Mouse (Mus musculus) inflammation-experienced regulatory T-cells, adult 6 months (primary cell): ENCODE measurements around the gene Dnah2. TPM values are rescaled to one million over a fixed set of nuclear protein-coding genes. Genes with fewer than 3 reads are reported as not detected.
A peak's percentile ranks its signal among the peaks of the same experiment; 100 is the strongest.

Experiments used
- ATAC-seq: one replicate; pipeline ENCODE4 v1.8.0; 2017
- polyA plus RNA-seq, 3 experiments: library from polyadenylated mRNA; unstranded; fragments of 100-300 nt; shearing (Covaris generic); gene quantifications; one replicate each; pipeline ENCODE4 v1.2.1; 2017

The Dnah2 gene
- polyA plus RNA-seq, 3 experiments from 2014 or later = 0.21 TPM; not detected in 2

- peak; percentile 35 for ATAC-seq
Measured at GRCm38 (mm10) chr11:69417449-69418384, 131.2 kb downstream of the Dnah2 start.

GRCm38 (mm10) chr11:69416921-69417448 is 131.9 kb downstream of the Dnah2 start:
- no peak for ATAC-seq

GRCm38 (mm10) chr11:69416509-69416908 is 132.4 kb downstream of the Dnah2 start:
- ATAC-seq = no peak

GRCm38 (mm10) chr11:69415668-69416451 is 133.1 kb downstream of the Dnah2 start:
- ATAC-seq = no peak

- ATAC-seq = no peak
Measured at GRCm38 (mm10) chr11:69415327-69415667, 133.6 kb downstream of the Dnah2 start.

- ATAC-seq = no peak
Measured at GRCm38 (mm10) chr11:69414421-69415326, 134.2 kb downstream of the Dnah2 start.

- ATAC-seq = no peak
Measured at GRCm38 (mm10) chr11:69413221-69414181, 135.4 kb downstream of the Dnah2 start, which contains the start of gene Kdm6b. Gene Kdm6b (minus strand): TSS chr11:69413675.

GRCm38 (mm10) chr11:69412548-69412947 is 136.4 kb downstream of the Dnah2 start:
- no peak for ATAC-seq

- ATAC-seq = no peak
Measured at GRCm38 (mm10) chr11:69411538-69412203, 137.2 kb downstream of the Dnah2 start.

GRCm38 (mm10) chr11:69411073-69411535 is 137.8 kb downstream of the Dnah2 start:
- no peak for ATAC-seq

- peak; percentile 65 for ATAC-seq
Measured at GRCm38 (mm10) chr11:69410310-69411072, 138.4 kb downstream of the Dnah2 start.

GRCm38 (mm10) chr11:69410045-69410309 is 138.9 kb downstream of the Dnah2 start:
- ATAC-seq = no peak

GRCm38 (mm10) chr11:69409378-69410044 is 139.4 kb downstream of the Dnah2 start:
- peak; percentile 60 for ATAC-seq

GRCm38 (mm10) chr11:69408541-69409377 is 140.2 kb downstream of the Dnah2 start:
- ATAC-seq = peak; percentile 65

GRCm38 (mm10) chr11:69407724-69408004 is 141.2 kb downstream of the Dnah2 start:
- ATAC-seq = no peak

- ATAC-seq = no peak
Measured at GRCm38 (mm10) chr11:69406867-69407723, 141.8 kb downstream of the Dnah2 start.

GRCm38 (mm10) chr11:69406282-69406681 is 142.6 kb downstream of the Dnah2 start:
- no peak for ATAC-seq
